Mouse (Mus musculus) limb, embryonic 12.5 days (tissue): ENCODE data around the gene Slc19a2. TPM values are rescaled to one million over a fixed set of nuclear protein-coding genes. Genes with fewer than 3 reads are reported as not detected.

Source experiments
- ATAC-seq: fragments of 200-750 bp; cut with Nextera tagmentation; 2 replicates; pipeline ENCODE4 v1.8.0; 2017; ENCODE audit warnings: low read depth, moderate TSS enrichment; ENCODE audit not compliant: insufficient number of reproducible peaks, insufficient read depth, low FRiP score, low TSS enrichment
- H3K27ac ChIP-seq: fragments of 300-500 bp; sonication (generic); 2 replicates; pipeline ENCODE4 v1.5.1; 2016; ENCODE audit warnings: mild to moderate bottlenecking, moderate library complexity
- H3K27me3 ChIP-seq: fragments of 300-500 bp; sonication (generic); 2 replicates; pipeline ENCODE4 v1.6.1; 2016; ENCODE audit warnings: mild to moderate bottlenecking, moderate library complexity
- H3K36me3 ChIP-seq: fragments of 300-500 bp; sonication (generic); 2 replicates; pipeline ENCODE4 v1.6.1; 2016; ENCODE audit warnings: mild to moderate bottlenecking, moderate library complexity
- H3K4me1 ChIP-seq: fragments of 300-500 bp; sonication (generic); replicated peaks from 2 replicates; pipeline ENCODE4 v1.6.1; 2016
- H3K4me2 ChIP-seq: fragments of 300-500 bp; sonication (generic); 2 replicates; pipeline ENCODE4 v1.6.1; 2016; ENCODE audit warnings: mild to moderate bottlenecking, moderate library complexity
- H3K4me3 ChIP-seq: fragments of 300-500 bp; sonication (generic); replicated peaks from 2 replicates; pipeline ENCODE4 v1.5.1; 2016; ENCODE audit warnings: mild to moderate bottlenecking
- H3K9ac ChIP-seq: fragments of 300-500 bp; sonication (generic); replicated peaks from 2 replicates; pipeline ENCODE4 v1.6.1; 2016; ENCODE audit warnings: mild to moderate bottlenecking, moderate library complexity
- H3K9me3 ChIP-seq: fragments of 300-500 bp; sonication (generic); 2 replicates; pipeline ENCODE4 v1.6.1; 2016; ENCODE audit warnings: mild to moderate bottlenecking, moderate library complexity
- WGBS: fragments of 180-500 bp; shearing (Covaris S2); methylation state at CpG from one replicate; pipeline ENCODE4 v1.1.7; 2016; 5-methylcytosine and 5-hydroxymethylcytosine counted together
- polyA plus RNA-seq: library from polyadenylated mRNA; unstranded; fragments of >200 nt; fragmentation: Nextera tagmentation; extraction: Ambion mirVana; gene quantifications from 2 replicates; pipeline ENCODE4 v1.2.1, GENCODE M21; 2016

The Slc19a2 gene
- polyA plus RNA-seq, result 9.7 and 10.1 TPM in 2 replicates

- Histone ChIP-seq H3K27ac (peak within 1 kb of the TSS; percentile 66; the same call in 1 of the 2 replicates), H3K4me3 (peak within 1 kb of the TSS; percentile 69), H3K4me1 (peaks cover 14% of the 10 kb centered on the region), H3K4me2 (peak within 1 kb of the TSS; percentile 83), H3K36me3 (no peaks in the 10 kb centered on the region), H3K9ac (peak within 1 kb of the TSS; percentile 66), H3K9me3 (no peaks in the 10 kb centered on the region), H3K27me3 (0 out of 2 replicates have a peak, but pooled peaks cover 10% of the 10 kb centered on the region)
- WGBS, result under 1% methylated on average over 78 of the region's 79 CpGs
- peak; percentile 98 for ATAC-seq
Measured at GRCm38 (mm10) chr1:164248465-164249331, at the start of gene Slc19a2. Gene Slc19a2, plus strand, starts transcription at chr1:164249046.

GRCm38 (mm10) chr1:164199551-164199950 lies 49.3 kb upstream of the Slc19a2 start:
- 79% methylated on average over 4 of the region's 4 CpGs for WGBS
- H3K27me3 ChIP-seq, result no peaks in the 10 kb centered on the region
- H3K36me3 ChIP-seq, result no peaks in the 10 kb centered on the region
- no peak overlapping the region for H3K4me2 ChIP-seq
- no peak overlapping the region for H3K4me3 ChIP-seq
- H3K9me3 ChIP-seq, result 0 out of 2 replicates have a peak, but pooled peaks cover 5% of the 10 kb centered on the region
- no peak for ATAC-seq
- H3K4me1 ChIP-seq, result no peaks in the 10 kb centered on the region
- no peak overlapping the region for H3K27ac ChIP-seq
- no peak overlapping the region for H3K9ac ChIP-seq

GRCm38 (mm10) chr1:164208437-164208836 lies 40.4 kb upstream of the Slc19a2 start:
- Histone ChIP-seq H3K4me1 (no peaks in the 10 kb centered on the region), H3K4me3 (no peak overlapping the region), H3K9me3 (no peaks in the 10 kb centered on the region), H3K27ac (no peak overlapping the region), H3K36me3 (no peaks in the 10 kb centered on the region), H3K9ac (no peak overlapping the region), H3K4me2 (no peak overlapping the region), H3K27me3 (no peaks in the 10 kb centered on the region)
- 95% methylated on average over 2 of the region's 2 CpGs for WGBS
- ATAC-seq, result no peak

GRCm38 (mm10) chr1:164210899-164211298 lies 37.9 kb upstream of the Slc19a2 start:
- 74% methylated on average over 4 of the region's 4 CpGs for WGBS
- Histone ChIP-seq H3K9me3 (no peaks in the 10 kb centered on the region), H3K27ac (no peak overlapping the region)

GRCm38 (mm10) chr1:164212686-164213085 lies 36.2 kb upstream of the Slc19a2 start:
- Histone ChIP-seq H3K27me3 (no peaks in the 10 kb centered on the region), H3K9ac (no peak overlapping the region), H3K36me3 (no peaks in the 10 kb centered on the region), H3K9me3 (no peaks in the 10 kb centered on the region), H3K4me1 (no peaks in the 10 kb centered on the region), H3K4me3 (no peak overlapping the region), H3K4me2 (no peak overlapping the region), H3K27ac (no peak overlapping the region)
- 86% methylated on average over 8 of the region's 8 CpGs for WGBS
- ATAC-seq, result no peak

More at GRCm38 (mm10) chr1:164210899-164211298, 37.9 kb upstream of the Slc19a2 start:
- Histone ChIP-seq H3K4me1 (no peaks in the 10 kb centered on the region), H3K4me2 (no peak overlapping the region), H3K9ac (no peak overlapping the region), H3K4me3 (no peak overlapping the region), H3K27me3 (no peaks in the 10 kb centered on the region), H3K36me3 (no peaks in the 10 kb centered on the region)
- ATAC-seq, result no peak

GRCm38 (mm10) chr1:164214190-164214589 lies 34.7 kb upstream of the Slc19a2 start:
- Histone ChIP-seq H3K36me3 (no peaks in the 10 kb centered on the region), H3K4me2 (no peak overlapping the region), H3K4me1 (no peaks in the 10 kb centered on the region), H3K27me3 (no peaks in the 10 kb centered on the region), H3K9ac (no peak overlapping the region), H3K9me3 (no peaks in the 10 kb centered on the region), H3K27ac (no peak overlapping the region), H3K4me3 (no peak overlapping the region)
- 60% methylated on average over 8 of the region's 8 CpGs for WGBS
- ATAC-seq, result no peak

GRCm38 (mm10) chr1:164215097-164215496 lies 33.7 kb upstream of the Slc19a2 start:
- H3K9me3 ChIP-seq, result no peaks in the 10 kb centered on the region
- ATAC-seq, result no peak
- 66% methylated on average over 3 of the region's 3 CpGs for WGBS
- H3K4me1 ChIP-seq, result no peaks in the 10 kb centered on the region
- no peaks in the 10 kb centered on the region for H3K27me3 ChIP-seq
- H3K36me3 ChIP-seq, result no peaks in the 10 kb centered on the region
- H3K27ac ChIP-seq, result no peak overlapping the region
- no peak overlapping the region for H3K4me2 ChIP-seq
- no peak overlapping the region for H3K9ac ChIP-seq
- H3K4me3 ChIP-seq, result no peak overlapping the region

GRCm38 (mm10) chr1:164215540-164215939 lies 33.3 kb upstream of the Slc19a2 start:
- Histone ChIP-seq H3K27ac (no peak overlapping the region), H3K4me1 (no peaks in the 10 kb centered on the region), H3K9me3 (no peaks in the 10 kb centered on the region), H3K4me3 (no peak overlapping the region), H3K9ac (no peak overlapping the region), H3K36me3 (no peaks in the 10 kb centered on the region), H3K4me2 (no peak overlapping the region), H3K27me3 (no peaks in the 10 kb centered on the region)
- no peak for ATAC-seq
- 81% methylated on average over 6 of the region's 6 CpGs for WGBS

GRCm38 (mm10) chr1:164217791-164218685 lies 30.8 kb upstream of the Slc19a2 start:
- WGBS, result 44% methylated on average over 15 of the region's 15 CpGs
- Histone ChIP-seq H3K4me2 (peak overlapping the region; percentile 11; the same call in 1 of the 2 replicates), H3K36me3 (no peaks in the 10 kb centered on the region), H3K27ac (no peak overlapping the region), H3K4me3 (no peak overlapping the region), H3K9ac (no peak overlapping the region), H3K9me3 (no peaks in the 10 kb centered on the region), H3K4me1 (no peaks in the 10 kb centered on the region), H3K27me3 (peaks cover 5% of the 10 kb centered on the region; the same call in 1 of the 2 replicates)
- no peak for ATAC-seq

GRCm38 (mm10) chr1:164220261-164220660 lies 28.6 kb upstream of the Slc19a2 start:
- H3K4me2 ChIP-seq, result no peak overlapping the region
- no peak overlapping the region for H3K9ac ChIP-seq
- whole genome bisulfite sequencing, result 87% methylated on average over 4 of the region's 4 CpGs
- no peak overlapping the region for H3K27ac ChIP-seq
- no peaks in the 10 kb centered on the region for H3K9me3 ChIP-seq
- H3K27me3 ChIP-seq, result peaks cover 7% of the 10 kb centered on the region; the same call in 1 of the 2 replicates
- ATAC-seq, result no peak
- H3K36me3 ChIP-seq, result no peaks in the 10 kb centered on the region
- no peaks in the 10 kb centered on the region for H3K4me1 ChIP-seq
- no peak overlapping the region for H3K4me3 ChIP-seq

- H3K27me3 ChIP-seq, result peaks cover 7% of the 10 kb centered on the region; the same call in 1 of the 2 replicates
- no peaks in the 10 kb centered on the region for H3K4me1 ChIP-seq
- no peak for ATAC-seq
- no peak overlapping the region for H3K4me2 ChIP-seq
- no peak overlapping the region for H3K9ac ChIP-seq
- no peaks in the 10 kb centered on the region for H3K36me3 ChIP-seq
- no peak overlapping the region for H3K27ac ChIP-seq
- H3K9me3 ChIP-seq, result no peaks in the 10 kb centered on the region
- H3K4me3 ChIP-seq, result no peak overlapping the region
Measured at GRCm38 (mm10) chr1:164223089-164223488, 25.8 kb upstream of the Slc19a2 start.
